Mouse (Mus musculus) heart, postnatal 0 days (tissue): ENCODE measurements around the gene Pex14.

Experiments
- CTCF ChIP-seq: IDR thresholded peaks from 2 replicates; pipeline ENCODE4 v1.5.1; 2016; ENCODE audit warnings: antibody characterized with exemption, control low read depth, low read depth
- EP300 ChIP-seq: IDR thresholded peaks from 2 replicates; pipeline ENCODE4 v1.6.1; 2016; ENCODE audit warnings: antibody characterized with exemption, low read depth

- TF ChIP-seq CTCF (no peak), EP300 (no peak)
Observed at GRCm38 (mm10) chr4:148962096-148962495, 137.6 kb downstream of the Pex14 start.
